Mouse (Mus musculus): ENCODE results near the gene Pex19.

Pex19 gene

GRCm38 (mm10) chr1:172183056-172183455 lies 56.5 kb downstream of the Pex19 start:
- no peak for DNase-seq (ENCODE audit: low spot score in 2 of 2)

GRCm38 (mm10) chr1:172183915-172184314 lies 57.4 kb downstream of the Pex19 start:
- DNase-seq (ENCODE audit: low spot score in 2 of 2): no peak
